Mouse (Mus musculus): ENCODE data around the gene Caap1. TPM values are rescaled to one million over a fixed set of nuclear protein-coding genes. Genes with fewer than 3 reads are reported as not detected.
A peak's percentile ranks its signal among the peaks of the same experiment; 100 is the strongest.

The Caap1 gene
- polyA plus RNA-seq, 1 experiment from 2014 or later = 32.0 TPM

GRCm38 (mm10) chr4:94572677-94573076 is 16.1 kb upstream of the Caap1 start:
- ATAC-seq (ENCODE audit: low FRiP score) (no peak), DNase-seq (ENCODE audit: low spot score, missing footprints) (no peak)
- no peaks in the 10 kb centered on the region for H3K27me3 ChIP-seq (ENCODE audit: control insufficient read depth, insufficient read depth, low read length)
- H3K9ac ChIP-seq (ENCODE audit: low read length) = no peak overlapping the region
- H3K36me3 ChIP-seq (ENCODE audit: control insufficient read depth, insufficient read depth, low read length) = peaks cover 4% of the 10 kb centered on the region; the same call in 1 of the 2 replicates
- no peaks in the 10 kb centered on the region for H3K9me3 ChIP-seq (ENCODE audit: control insufficient read depth, low read length)
- no peak overlapping the region for H3K27ac ChIP-seq (ENCODE audit: low read depth, low read length)
- no peaks in the 10 kb centered on the region for H3K4me1 ChIP-seq (ENCODE audit: control insufficient read depth, insufficient read depth, low read length)
- no peak overlapping the region for H3K4me3 ChIP-seq (ENCODE audit: low read depth, low read length)
- 95% methylated on average over 4 of the region's 4 CpGs for WGBS
- H3K4me2 ChIP-seq = no peak overlapping the region

GRCm38 (mm10) chr4:94564297-94564696 is 7.7 kb upstream of the Caap1 start:
- H3K4me2 ChIP-seq = no peak overlapping the region
- no peak overlapping the region for H3K9ac ChIP-seq (ENCODE audit: low read length)
- ATAC-seq (ENCODE audit: low FRiP score) (no peak), DNase-seq (ENCODE audit: low spot score, missing footprints) (no peak)
- H3K4me3 ChIP-seq (ENCODE audit: low read depth, low read length) = no peak overlapping the region
- H3K4me1 ChIP-seq (ENCODE audit: control insufficient read depth, insufficient read depth, low read length) = no peaks in the 10 kb centered on the region
- no peaks in the 10 kb centered on the region for H3K9me3 ChIP-seq (ENCODE audit: control insufficient read depth, low read length)
- no peaks in the 10 kb centered on the region for H3K27me3 ChIP-seq (ENCODE audit: control insufficient read depth, insufficient read depth, low read length)
- peaks cover 1% of the 10 kb centered on the region; the same call in 1 of the 2 replicates for H3K36me3 ChIP-seq (ENCODE audit: control insufficient read depth, insufficient read depth, low read length)
- no peak overlapping the region for H3K27ac ChIP-seq (ENCODE audit: low read depth, low read length)

DNA sequence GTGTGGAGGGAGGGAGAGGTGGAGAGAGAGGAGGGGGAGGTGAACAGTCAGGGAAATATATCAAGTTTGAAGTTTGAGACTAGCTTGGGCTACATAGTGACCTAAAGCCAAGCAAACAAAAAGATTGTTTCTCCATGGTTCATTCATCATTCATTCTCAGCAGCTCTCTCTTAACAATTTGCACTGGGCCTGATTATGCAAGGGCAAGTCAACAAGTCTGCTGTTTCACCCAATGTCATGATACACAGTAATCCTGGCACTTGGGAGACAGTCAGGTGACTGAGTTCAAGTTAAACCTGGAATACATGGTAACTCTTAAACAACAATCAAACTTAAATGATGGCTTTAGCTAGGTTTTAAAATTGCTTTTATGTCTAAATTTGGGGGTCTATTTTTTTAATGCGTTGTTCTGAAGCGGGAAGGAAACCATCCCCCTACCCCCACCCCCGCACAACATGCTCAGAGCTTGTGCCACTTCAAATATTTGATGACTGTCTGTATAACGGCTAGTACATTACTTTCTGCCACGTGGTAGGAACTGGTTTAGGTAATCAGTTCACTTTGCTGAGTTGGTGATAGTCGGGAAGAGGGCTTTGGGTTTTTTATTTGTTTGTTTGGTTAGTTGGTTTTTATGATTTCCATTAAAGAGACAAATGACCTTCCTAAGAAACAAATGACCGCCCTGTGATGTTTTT is 5.5 kb upstream of the Caap1 start:
- no peaks in the 10 kb centered on the region for H3K27me3 ChIP-seq (ENCODE audit: control insufficient read depth, insufficient read depth, low read length)
- no peaks in the 10 kb centered on the region for H3K36me3 ChIP-seq (ENCODE audit: control insufficient read depth, insufficient read depth, low read length)
- ATAC-seq (ENCODE audit: low FRiP score) (no peak), DNase-seq (ENCODE audit: low spot score, missing footprints) (no peak)
- H3K9me3 ChIP-seq (ENCODE audit: control insufficient read depth, low read length) = no peaks in the 10 kb centered on the region
- no peak overlapping the region for H3K4me3 ChIP-seq (ENCODE audit: low read depth, low read length)
- no peak overlapping the region for H3K27ac ChIP-seq (ENCODE audit: low read depth, low read length)
- no peaks in the 10 kb centered on the region for H3K4me1 ChIP-seq (ENCODE audit: control insufficient read depth, insufficient read depth, low read length)
- no peak overlapping the region for H3K4me2 ChIP-seq
- no peak overlapping the region for H3K9ac ChIP-seq (ENCODE audit: low read length)
- 79% methylated on average over 7 of the region's 7 CpGs for WGBS

DNA sequence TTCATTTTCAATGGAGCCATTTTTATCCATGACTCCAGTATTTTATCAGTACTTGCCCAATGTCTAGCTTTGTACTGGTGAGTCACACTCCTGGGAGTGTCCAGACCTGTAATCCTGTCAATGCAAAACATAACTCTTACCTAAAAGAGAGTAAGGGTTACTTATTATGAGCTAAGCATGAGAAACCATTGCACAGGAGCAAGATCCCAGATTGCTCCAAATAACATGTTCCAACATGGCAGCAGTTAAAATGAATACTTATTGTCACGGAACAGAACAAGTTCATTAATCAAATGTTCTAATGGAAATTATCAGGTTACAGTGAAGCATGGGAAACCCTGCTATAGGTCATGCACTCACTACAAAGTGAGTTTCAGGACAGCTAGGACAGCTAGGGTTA is 3.7 kb upstream of the Caap1 start:
- WGBS = 78% methylated on average over 1 of the region's 1 CpGs
- Histone ChIP-seq H3K9ac (ENCODE audit: low read length) (no peak overlapping the region), H3K36me3 (ENCODE audit: control insufficient read depth, insufficient read depth, low read length) (no peaks in the 10 kb centered on the region), H3K27me3 (ENCODE audit: control insufficient read depth, insufficient read depth, low read length) (no peaks in the 10 kb centered on the region), H3K4me3 (ENCODE audit: low read depth, low read length) (no peak overlapping the region), H3K27ac (ENCODE audit: low read depth, low read length) (no peak overlapping the region), H3K9me3 (ENCODE audit: control insufficient read depth, low read length) (no peaks in the 10 kb centered on the region), H3K4me2 (no peak overlapping the region), H3K4me1 (ENCODE audit: control insufficient read depth, insufficient read depth, low read length) (peaks cover 5% of the 10 kb centered on the region)
- DNase-seq (ENCODE audit: low spot score, missing footprints) = no peak
- no peak for ATAC-seq (ENCODE audit: low FRiP score)

GRCm38 (mm10) chr4:94559266-94559665 is 2.7 kb upstream of the Caap1 start:
- DNase-seq (ENCODE audit: low spot score, missing footprints) (no peak), ATAC-seq (ENCODE audit: low FRiP score) (no peak)
- H3K36me3 ChIP-seq (ENCODE audit: control insufficient read depth, insufficient read depth, low read length) = no peaks in the 10 kb centered on the region
- peaks cover 9% of the 10 kb centered on the region for H3K4me1 ChIP-seq (ENCODE audit: control insufficient read depth, insufficient read depth, low read length)
- H3K9me3 ChIP-seq (ENCODE audit: control insufficient read depth, low read length) = no peaks in the 10 kb centered on the region
- H3K4me3 ChIP-seq (ENCODE audit: low read depth, low read length) = no peak overlapping the region
- no peaks in the 10 kb centered on the region for H3K27me3 ChIP-seq (ENCODE audit: control insufficient read depth, insufficient read depth, low read length)
- WGBS = 44% methylated on average over 2 of the region's 2 CpGs
- no peak overlapping the region for H3K27ac ChIP-seq (ENCODE audit: low read depth, low read length)
- H3K4me2 ChIP-seq = no peak overlapping the region
- no peak overlapping the region for H3K9ac ChIP-seq (ENCODE audit: low read length)

GRCm38 (mm10) chr4:94557145-94557544 is 549 bp upstream of the Caap1 start:
- WGBS = 79% methylated on average over 7 of the region's 7 CpGs
- H3K4me3 ChIP-seq (ENCODE audit: low read depth, low read length) = no peak overlapping the region

GRCm38 (mm10) chr4:94554955-94555494 is 1.6 kb downstream of the Caap1 start:
- Histone ChIP-seq H3K4me1 (ENCODE audit: control insufficient read depth, insufficient read depth, low read length) (peaks cover 9% of the 10 kb centered on the region), H3K4me3 (ENCODE audit: low read depth, low read length) (peak overlapping the region; percentile 69; the same call in 1 of the 2 replicates), H3K9me3 (ENCODE audit: control insufficient read depth, low read length) (no peaks in the 10 kb centered on the region), H3K4me2 (peak overlapping the region; percentile 76; the same call in 1 of the 2 replicates), H3K27ac (ENCODE audit: low read depth, low read length) (no peak overlapping the region), H3K36me3 (ENCODE audit: control insufficient read depth, insufficient read depth, low read length) (no peaks in the 10 kb centered on the region), H3K27me3 (ENCODE audit: control insufficient read depth, insufficient read depth, low read length) (no peaks in the 10 kb centered on the region), H3K9ac (ENCODE audit: low read length) (no peak overlapping the region)
- DNase-seq (ENCODE audit: low spot score, missing footprints) (no peak), ATAC-seq (ENCODE audit: low FRiP score) (no peak)
- WGBS = 89% methylated on average over 5 of the region's 5 CpGs

More at GRCm38 (mm10) chr4:94557145-94557544, 549 bp upstream of the Caap1 start:
- H3K9me3 ChIP-seq (ENCODE audit: control insufficient read depth, low read length) = no peaks in the 10 kb centered on the region
- H3K4me2 ChIP-seq = no peak overlapping the region
- H3K27me3 ChIP-seq (ENCODE audit: control insufficient read depth, insufficient read depth, low read length) = no peaks in the 10 kb centered on the region
- no peaks in the 10 kb centered on the region for H3K36me3 ChIP-seq (ENCODE audit: control insufficient read depth, insufficient read depth, low read length)
- H3K9ac ChIP-seq (ENCODE audit: low read length) = no peak overlapping the region
- no peak overlapping the region for H3K27ac ChIP-seq (ENCODE audit: low read depth, low read length)
- peaks cover 9% of the 10 kb centered on the region for H3K4me1 ChIP-seq (ENCODE audit: control insufficient read depth, insufficient read depth, low read length)
- DNase-seq (ENCODE audit: low spot score, missing footprints) = no peak
- ATAC-seq (ENCODE audit: low FRiP score) = no peak; the same call in 1 of the 2 replicates

DNA sequence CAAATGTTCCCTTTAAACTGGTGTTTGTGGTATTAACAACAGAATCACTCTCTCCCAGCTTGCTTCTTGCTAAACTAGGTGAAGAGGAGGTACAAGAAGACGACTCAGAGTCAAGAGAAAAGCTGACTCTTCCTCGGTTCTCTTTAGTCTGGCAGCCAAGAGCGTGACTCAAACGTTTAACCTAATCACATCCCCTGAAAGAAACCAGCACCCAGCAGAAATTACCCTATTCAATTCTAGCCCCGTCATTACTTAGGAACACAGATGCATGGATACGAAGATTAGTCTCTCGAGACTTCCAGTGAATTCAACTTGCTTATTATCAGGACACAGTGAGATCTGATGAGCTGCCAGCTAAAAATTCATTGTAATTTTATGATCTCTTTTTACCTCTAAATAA is 12.3 kb downstream of the Caap1 start:
- DNase-seq (ENCODE audit: low spot score, missing footprints) = no peak
- Histone ChIP-seq H3K4me2 (no peak overlapping the region), H3K27me3 (ENCODE audit: control insufficient read depth, insufficient read depth, low read length) (no peaks in the 10 kb centered on the region), H3K4me3 (ENCODE audit: low read depth, low read length) (no peak overlapping the region), H3K9me3 (ENCODE audit: control insufficient read depth, low read length) (no peaks in the 10 kb centered on the region), H3K4me1 (ENCODE audit: control insufficient read depth, insufficient read depth, low read length) (no peaks in the 10 kb centered on the region), H3K27ac (ENCODE audit: low read depth, low read length) (no peak overlapping the region), H3K36me3 (ENCODE audit: control insufficient read depth, insufficient read depth, low read length) (peaks cover 3% of the 10 kb centered on the region; the same call in 1 of the 2 replicates), H3K9ac (ENCODE audit: low read length) (no peak overlapping the region)
- 72% methylated on average over 7 of the region's 7 CpGs for WGBS
- no peak for ATAC-seq (ENCODE audit: low FRiP score)

DNA sequence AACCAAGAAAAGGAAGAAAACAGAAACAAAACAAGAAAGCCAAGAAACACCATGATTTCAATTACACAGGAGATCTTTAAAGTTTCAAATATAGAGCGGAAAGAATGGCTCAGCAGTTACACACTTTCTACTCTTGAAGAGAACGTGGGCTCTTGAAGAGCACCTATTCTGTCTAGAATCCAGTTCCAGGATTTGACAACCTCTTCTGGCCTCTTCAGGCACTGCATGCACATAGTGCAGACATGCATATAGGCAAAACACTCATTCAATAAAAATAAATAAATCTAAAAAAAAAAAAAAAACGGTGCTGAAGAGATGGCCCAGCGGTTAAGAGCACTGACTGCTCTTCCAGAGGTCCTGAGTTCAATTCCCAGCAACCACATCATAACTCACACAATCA is 13.6 kb downstream of the Caap1 start:
- Histone ChIP-seq H3K27ac (ENCODE audit: low read depth, low read length) (no peak overlapping the region), H3K36me3 (ENCODE audit: control insufficient read depth, insufficient read depth, low read length) (peaks cover 3% of the 10 kb centered on the region; the same call in 1 of the 2 replicates), H3K9me3 (ENCODE audit: control insufficient read depth, low read length) (no peaks in the 10 kb centered on the region), H3K4me1 (ENCODE audit: control insufficient read depth, insufficient read depth, low read length) (no peaks in the 10 kb centered on the region), H3K9ac (ENCODE audit: low read length) (no peak overlapping the region), H3K4me3 (ENCODE audit: low read depth, low read length) (no peak overlapping the region), H3K27me3 (ENCODE audit: control insufficient read depth, insufficient read depth, low read length) (no peaks in the 10 kb centered on the region), H3K4me2 (no peak overlapping the region)
- WGBS = 91% methylated on average over 4 of the region's 4 CpGs
- DNase-seq (ENCODE audit: low spot score, missing footprints) (peak; percentile 67), ATAC-seq (ENCODE audit: low FRiP score) (no peak)

Measured in midbrain, embryonic 11.5 days (tissue).